Mouse (Mus musculus) liver, adult (tissue): Measurements from ENCODE around the gene Vps53.

Source experiments
- GATA4 ChIP-seq: IDR thresholded peaks from 2 replicates; pipeline ENCODE4 v1.6.1; 2014; ENCODE audit warnings: mild to moderate bottlenecking, low read length; ENCODE audit not compliant: insufficient replicate concordance

Gene Vps53

DNA sequence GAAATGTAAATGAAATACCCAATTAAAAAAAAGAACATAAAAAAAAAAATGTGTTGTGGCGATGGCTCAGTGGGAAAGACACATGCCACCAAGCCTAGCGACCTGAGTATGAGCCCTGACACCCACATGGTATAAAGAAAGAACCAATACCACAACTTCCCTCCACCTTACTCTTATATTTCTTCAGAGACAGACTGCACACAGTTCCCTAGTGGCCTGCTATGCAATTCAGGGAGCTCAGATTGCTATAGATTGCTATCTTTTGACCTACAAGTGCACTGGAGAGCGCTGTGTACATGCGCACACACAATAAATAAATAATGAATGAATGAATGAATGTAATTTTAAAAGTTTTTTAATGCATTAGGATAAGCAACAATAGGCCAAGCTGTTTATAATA lies 4.3 kb upstream of the Vps53 start:
- TF ChIP-seq GATA4, result no peak

DNA sequence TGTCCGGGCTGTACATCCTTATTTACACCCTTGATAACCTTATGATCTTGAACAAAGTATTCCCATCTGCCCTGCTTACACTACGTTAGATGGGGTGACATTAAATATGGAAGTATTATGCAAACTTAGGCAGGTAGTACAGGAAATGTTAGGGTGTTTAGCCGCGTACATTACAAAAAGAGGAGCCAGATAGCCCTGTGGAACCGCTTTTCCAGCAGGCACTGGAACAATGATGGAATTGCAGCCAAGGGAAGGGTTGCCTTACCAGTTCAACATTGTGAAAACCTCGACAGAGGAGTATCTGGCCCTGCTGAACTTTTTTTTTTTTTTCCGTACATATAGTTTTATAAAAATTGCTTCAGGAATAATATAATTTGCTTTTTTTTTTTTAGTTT lies 696 bp upstream of the Vps53 start:
- no peak for TF ChIP-seq GATA4

DNA sequence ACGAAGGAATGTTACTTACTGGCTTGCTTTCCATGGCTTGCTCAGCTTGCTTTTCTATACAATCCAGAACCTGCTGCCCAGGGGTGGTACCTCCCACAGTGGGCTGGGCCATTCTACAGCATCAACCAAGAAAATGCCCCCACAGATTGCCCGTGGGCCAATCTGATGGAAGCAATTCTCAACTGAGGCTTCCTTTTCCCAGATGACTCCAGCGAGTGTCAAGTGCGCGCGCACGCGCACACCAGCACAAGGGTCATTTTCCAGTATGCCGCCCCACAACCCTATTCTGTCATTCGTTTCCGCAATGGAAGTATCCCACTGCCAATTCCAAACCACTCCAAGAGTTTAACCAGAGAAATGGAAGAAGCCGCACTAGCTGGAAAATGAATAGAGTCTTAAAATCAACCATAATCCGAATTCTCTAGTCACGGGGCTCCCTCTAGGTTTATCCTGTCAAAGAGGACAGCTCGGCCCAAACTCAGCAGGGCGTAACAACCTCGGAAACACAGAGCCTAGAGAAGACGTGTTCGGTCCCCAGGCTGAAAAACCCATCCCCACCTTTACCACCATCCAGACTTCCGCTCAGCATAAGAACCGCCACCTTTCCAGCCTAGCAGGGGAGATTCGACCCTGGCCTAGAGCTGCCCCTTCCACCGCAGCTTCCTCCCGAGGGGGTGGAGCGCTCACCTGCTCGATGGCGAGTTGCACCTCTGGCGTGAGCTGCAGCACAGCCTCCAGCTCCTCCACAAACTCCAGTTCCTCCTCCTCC lies 537 bp downstream of the Vps53 start:
- no peak for TF ChIP-seq GATA4

DNA sequence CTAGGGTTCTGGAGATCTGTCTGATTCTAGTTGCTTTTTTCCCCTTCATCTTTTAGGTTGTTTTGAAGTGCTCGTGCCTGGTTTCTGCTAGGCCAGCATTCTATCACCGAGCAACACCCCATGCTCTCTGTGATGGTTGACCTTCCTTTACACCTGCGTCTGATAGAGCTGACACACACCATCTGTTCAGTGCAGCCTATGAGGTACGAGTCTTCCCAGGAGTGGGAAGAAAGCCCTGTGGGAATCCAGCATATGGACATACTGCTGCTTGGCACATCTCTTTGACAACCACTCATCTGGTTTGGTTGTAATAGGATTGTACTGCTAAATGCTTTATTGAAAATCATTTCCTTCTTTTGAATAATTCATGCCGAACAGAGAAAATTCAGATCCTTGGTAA lies 9.2 kb downstream of the Vps53 start:
- no peak for TF ChIP-seq GATA4

- TF ChIP-seq GATA4, result no peak
Measured at GRCm38 (mm10) chr11:76168976-76169375, 10.5 kb downstream of the Vps53 start.

GRCm38 (mm10) chr11:76167079-76167765 lies 12.2 kb downstream of the Vps53 start:
- no peak for TF ChIP-seq GATA4

DNA sequence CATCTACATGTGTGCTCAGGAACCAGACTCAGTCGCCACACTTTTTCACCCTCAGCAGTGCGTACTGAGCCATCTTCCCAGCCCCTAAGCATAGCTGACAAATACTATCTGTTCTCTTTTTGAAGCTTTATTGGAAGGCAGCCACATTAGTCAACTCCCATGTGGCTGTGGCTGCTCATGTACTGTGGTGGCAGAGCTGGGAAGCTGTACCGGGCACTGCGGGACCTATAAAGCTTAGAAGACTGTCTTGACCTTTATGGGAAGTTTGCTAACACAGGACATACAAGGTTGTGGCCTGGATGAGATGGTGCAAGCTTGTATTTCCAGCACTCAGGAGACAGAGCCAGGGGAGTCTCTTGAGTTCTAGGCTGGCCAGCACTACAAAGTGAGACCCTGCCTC lies 12.8 kb downstream of the Vps53 start:
- no peak for TF ChIP-seq GATA4

- TF ChIP-seq GATA4, result no peak
Measured at GRCm38 (mm10) chr11:76160251-76160650, 19.2 kb downstream of the Vps53 start.

DNA sequence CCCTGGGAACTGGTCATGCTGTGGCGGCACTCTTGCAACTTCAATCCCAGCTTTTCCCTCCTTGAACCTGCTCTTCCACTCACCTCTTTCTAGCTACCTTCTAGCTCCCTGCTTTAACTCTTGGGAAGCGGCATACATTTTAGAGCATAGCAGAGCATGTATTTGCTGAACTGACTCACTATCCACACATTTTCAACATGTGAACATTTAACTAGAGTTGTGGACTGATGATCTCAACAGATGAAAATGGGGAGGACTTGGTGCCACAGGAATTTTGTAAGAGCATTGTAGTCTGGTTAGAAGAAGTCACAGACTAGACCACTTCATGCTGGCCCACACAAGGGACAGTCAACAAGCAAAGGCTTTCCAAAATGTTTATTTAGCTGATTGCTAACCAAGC lies 21.1 kb downstream of the Vps53 start:
- no peak for TF ChIP-seq GATA4

GRCm38 (mm10) chr11:76154861-76155260 lies 24.6 kb downstream of the Vps53 start:
- TF ChIP-seq GATA4, result no peak

GRCm38 (mm10) chr11:76154200-76154599 lies 25.2 kb downstream of the Vps53 start:
- no peak for TF ChIP-seq GATA4

DNA sequence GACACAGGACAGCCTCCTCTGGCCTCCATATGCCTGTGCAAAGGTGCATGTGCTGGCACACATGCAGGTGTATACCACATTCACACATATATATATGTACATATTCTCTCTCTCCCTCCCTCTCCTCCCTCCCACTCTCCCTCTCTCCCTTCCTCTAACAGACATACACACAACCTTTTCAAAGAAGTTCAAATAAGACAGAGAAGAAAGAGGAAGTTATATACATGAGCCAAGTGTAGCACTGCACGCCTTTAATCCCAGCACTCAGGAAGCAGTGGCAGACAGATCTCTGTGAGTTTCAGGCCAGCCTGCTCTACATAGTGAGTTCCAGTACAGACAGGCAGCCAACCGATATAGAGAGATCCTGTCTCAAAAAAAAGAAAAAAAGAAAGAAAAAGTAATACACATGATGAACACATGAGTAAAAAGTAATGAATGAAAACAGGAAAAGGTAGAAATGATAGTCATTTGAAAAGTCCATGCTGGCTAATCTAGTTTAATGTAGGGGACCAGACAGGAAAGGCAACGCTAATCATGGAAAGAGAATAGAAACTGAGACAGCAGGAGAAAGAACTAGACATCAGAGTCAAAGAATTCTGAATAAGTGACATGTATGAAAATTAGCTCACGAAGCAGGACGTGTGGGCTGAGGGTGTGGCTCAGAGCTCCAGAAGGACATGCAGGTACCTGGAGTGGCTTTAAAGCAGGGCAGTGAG lies 26.1 kb downstream of the Vps53 start:
- no peak for TF ChIP-seq GATA4

GRCm38 (mm10) chr11:76150980-76151379 lies 28.5 kb downstream of the Vps53 start:
- TF ChIP-seq GATA4, result no peak

DNA sequence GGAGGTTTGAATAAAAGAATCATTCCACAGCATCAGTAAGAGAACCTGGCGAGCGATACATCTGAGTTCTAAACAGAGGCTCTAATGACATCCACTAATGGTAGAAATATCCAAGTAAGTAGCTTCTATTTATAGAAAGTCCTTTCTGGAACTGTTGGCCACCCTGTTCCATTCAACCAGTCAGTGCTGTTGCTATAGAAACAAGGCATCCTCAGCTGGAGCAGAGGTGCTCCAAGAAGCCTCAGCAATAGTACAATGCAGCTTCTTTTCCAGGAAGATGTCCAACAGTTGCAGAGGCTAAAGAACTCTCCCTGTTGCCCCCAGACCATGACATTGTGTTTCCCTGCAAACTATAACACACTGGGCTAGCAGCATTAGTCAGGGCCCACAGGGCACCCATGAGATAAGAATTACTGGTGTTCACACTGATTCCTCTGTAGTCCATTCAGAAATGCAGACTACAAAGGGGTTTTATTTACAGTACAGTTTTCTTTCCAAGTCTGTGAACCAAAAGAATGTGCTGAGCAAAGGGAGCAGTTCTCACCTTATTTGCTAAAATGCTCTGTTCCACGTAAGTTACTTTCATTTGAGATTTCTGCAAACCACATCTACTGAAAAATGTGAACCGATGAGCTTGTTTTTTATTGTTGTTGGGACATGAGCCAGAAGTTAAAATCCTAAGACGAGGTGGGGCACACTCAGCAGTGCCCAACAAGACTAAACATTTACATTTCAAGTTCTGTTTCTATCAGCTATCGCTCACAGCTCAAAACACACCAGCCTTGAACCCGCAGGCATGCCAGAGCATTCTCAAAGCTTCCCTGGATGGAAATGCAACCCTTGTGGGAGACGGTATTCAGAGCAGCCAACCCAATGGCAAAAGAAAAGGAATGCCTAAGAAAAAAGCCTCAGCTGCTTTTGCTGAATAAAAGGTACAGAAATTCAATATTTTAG lies 31.1 kb downstream of the Vps53 start:
- TF ChIP-seq GATA4, result no peak
